Mouse (Mus musculus) ES-Bruce4 (cell line): Measurements from ENCODE around the gene Tor1aip2. TPM values are rescaled to one million over a fixed set of nuclear protein-coding genes. Genes with fewer than 3 reads are reported as not detected.

Source experiments
- H3K27ac ChIP-seq: 2 replicates; pipeline ENCODE4 v1.5.1; 2012; ENCODE audit warnings: low read length, inconsistent platforms; ENCODE audit not compliant: insufficient read depth
- H3K27me3 ChIP-seq: 2 replicates; pipeline ENCODE4 v1.6.1; 2012; ENCODE audit warnings: mild to moderate bottlenecking, low read length, inconsistent platforms; ENCODE audit not compliant: control insufficient read depth, poor library complexity, insufficient read depth, severe bottlenecking
- H3K36me3 ChIP-seq: 2 replicates; pipeline ENCODE4 v1.6.1; 2012; ENCODE audit warnings: inconsistent platforms, mild to moderate bottlenecking, low read length, moderate library complexity; ENCODE audit not compliant: control insufficient read depth, poor library complexity, insufficient read depth, severe bottlenecking
- H3K4me1 ChIP-seq: one replicate; pipeline ENCODE4 v1.8.1; 2011; ENCODE audit warnings: low read length; ENCODE audit not compliant: control insufficient read depth, insufficient read depth
- H3K4me3 ChIP-seq: 2 replicates; pipeline ENCODE4 v1.5.1; 2011; ENCODE audit warnings: low read depth, mild to moderate bottlenecking, low read length
- H3K9ac ChIP-seq: 2 replicates; pipeline ENCODE4 v1.6.1; 2012; ENCODE audit warnings: low read depth, mild to moderate bottlenecking, inconsistent platforms; ENCODE audit not compliant: poor library complexity, severe bottlenecking
- H3K9me3 ChIP-seq: replicated peaks from 2 replicates; pipeline ENCODE4 v1.6.1; 2012; ENCODE audit warnings: mild to moderate bottlenecking, low read length, inconsistent platforms; ENCODE audit not compliant: control insufficient read depth, poor library complexity, insufficient read depth, severe bottlenecking
- CTCF ChIP-seq: IDR thresholded peaks from one replicate; pipeline ENCODE4 v1.8.1; 2011; ENCODE audit warnings: low read depth, low read length
- EP300 ChIP-seq: IDR thresholded peaks from 2 replicates; pipeline ENCODE4 v1.6.1; 2011; ENCODE audit warnings: low read depth, low read length; ENCODE audit not compliant: insufficient read depth
- POLR2A ChIP-seq: IDR thresholded peaks from one replicate; pipeline ENCODE4 v1.8.1; 2011; ENCODE audit warnings: low read length; ENCODE audit not compliant: insufficient read depth
- polyA plus RNA-seq: library from polyadenylated mRNA; stranded (reverse); fragments of >200 nt; gene quantifications from 2 replicates; pipeline ENCODE4 v1.2.4, GENCODE M21; 2011; ENCODE audit warnings: low read depth; ENCODE audit not compliant: missing spikeins, insufficient read depth, insufficient read length

Gene Tor1aip2
- polyA plus RNA-seq, 1 experiment, result 178 TPM

DNA sequence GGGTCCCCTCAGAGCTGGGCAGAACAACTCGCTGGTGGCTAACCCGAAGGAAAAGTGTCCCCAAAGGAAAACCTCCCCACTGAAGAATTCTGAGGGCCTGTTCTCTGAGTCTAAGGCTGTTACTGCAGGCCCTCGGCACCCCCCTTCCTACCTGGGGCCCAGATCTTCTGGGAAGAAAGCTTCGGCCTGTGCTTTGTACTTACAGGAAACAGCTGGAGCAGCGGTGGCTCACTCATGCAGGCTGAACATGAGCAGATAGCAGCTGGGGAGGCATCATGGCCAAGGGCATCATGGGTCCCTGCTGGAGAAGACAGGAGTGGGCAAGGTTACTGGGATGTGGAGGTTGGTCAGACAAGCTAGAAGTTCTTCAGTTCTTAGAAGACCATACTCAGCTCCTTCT is 52.4 kb downstream of the Tor1aip2 start:
- no peaks in the 10 kb centered on the region for H3K27me3 ChIP-seq
- no peaks in the 10 kb centered on the region for H3K9me3 ChIP-seq
- TF ChIP-seq CTCF (no peak), EP300 (no peak), POLR2A (no peak)
- no peak overlapping the region for H3K27ac ChIP-seq
- H3K36me3 ChIP-seq, result no peaks in the 10 kb centered on the region
- no peaks in the 10 kb centered on the region for H3K4me1 ChIP-seq
- no peak overlapping the region for H3K9ac ChIP-seq
- no peak overlapping the region for H3K4me3 ChIP-seq

DNA sequence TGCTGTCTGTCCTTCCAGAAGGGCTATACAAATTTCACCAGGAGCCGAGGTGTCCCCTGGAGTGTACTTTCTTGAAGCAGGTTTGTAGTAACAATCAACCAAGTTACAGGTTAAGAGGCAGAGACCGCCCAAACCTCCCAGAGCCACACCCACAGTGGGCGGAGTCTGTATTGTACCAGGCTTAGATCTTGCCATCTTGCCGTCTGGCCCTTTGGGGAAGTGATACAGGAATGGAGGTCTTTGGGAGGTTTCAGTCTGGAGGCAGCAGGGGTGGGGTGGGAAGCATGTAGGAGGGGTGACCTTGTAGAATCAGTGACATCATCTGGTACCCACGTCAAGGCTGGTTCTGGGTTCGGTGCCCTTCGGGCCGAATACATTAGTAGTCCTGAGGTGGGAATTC is 54.4 kb downstream of the Tor1aip2 start:
- no peaks in the 10 kb centered on the region for H3K4me1 ChIP-seq
- no peaks in the 10 kb centered on the region for H3K9me3 ChIP-seq
- no peak overlapping the region for H3K4me3 ChIP-seq
- no peaks in the 10 kb centered on the region for H3K36me3 ChIP-seq
- no peak overlapping the region for H3K27ac ChIP-seq
- TF ChIP-seq EP300 (no peak), CTCF (no peak), POLR2A (no peak)
- no peak overlapping the region for H3K9ac ChIP-seq
- H3K27me3 ChIP-seq, result no peaks in the 10 kb centered on the region

DNA sequence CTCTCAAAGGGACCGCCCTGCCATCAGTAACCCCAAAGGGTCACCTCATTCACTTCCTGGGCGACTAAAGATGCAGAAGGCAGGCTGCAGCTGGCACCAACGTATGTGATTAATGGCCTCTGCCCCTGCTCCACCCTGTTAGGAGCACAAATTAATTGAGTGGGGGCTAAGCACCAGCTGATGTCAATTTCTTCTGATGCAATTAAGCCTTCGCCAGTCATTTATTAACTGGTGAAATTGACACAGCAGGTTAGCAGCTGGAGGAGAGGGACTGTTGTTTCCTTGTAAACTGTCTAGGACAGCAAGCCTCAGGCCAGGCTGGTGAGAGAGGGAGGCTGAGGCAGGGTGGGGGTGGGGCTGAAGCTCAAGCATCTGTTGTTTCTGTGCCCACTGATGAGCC is 54.8 kb downstream of the Tor1aip2 start:
- Histone ChIP-seq H3K9ac (no peak overlapping the region), H3K4me1 (no peaks in the 10 kb centered on the region), H3K27me3 (no peaks in the 10 kb centered on the region), H3K27ac (no peak overlapping the region), H3K9me3 (no peaks in the 10 kb centered on the region), H3K36me3 (no peaks in the 10 kb centered on the region), H3K4me3 (no peak overlapping the region)
- TF ChIP-seq CTCF, result no peak
- no peak for TF ChIP-seq EP300
- TF ChIP-seq POLR2A, result no peak

DNA sequence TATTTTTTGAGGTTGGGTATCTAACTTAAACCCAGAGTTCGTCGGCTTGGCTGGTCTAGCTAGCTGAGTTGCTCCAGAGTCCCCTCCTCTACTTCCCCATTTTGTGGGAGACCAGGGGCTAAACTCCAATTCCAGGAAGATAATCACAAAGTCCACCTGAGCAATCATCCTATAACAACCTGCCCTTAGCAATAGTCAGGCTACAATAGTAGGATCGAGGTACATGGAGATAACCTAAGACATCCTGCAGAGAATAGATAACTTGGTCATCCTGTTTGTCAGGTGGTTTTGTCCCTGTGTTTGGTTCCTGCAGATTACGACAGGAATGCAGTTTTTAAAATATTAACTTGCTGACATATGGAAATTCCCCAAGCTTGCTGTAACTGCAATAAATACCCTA is 56.6 kb downstream of the Tor1aip2 start:
- H3K36me3 ChIP-seq, result no peaks in the 10 kb centered on the region
- H3K9me3 ChIP-seq, result no peaks in the 10 kb centered on the region
- TF ChIP-seq CTCF (no peak), POLR2A (no peak), EP300 (no peak)
- H3K27ac ChIP-seq, result no peak overlapping the region
- no peaks in the 10 kb centered on the region for H3K27me3 ChIP-seq
- H3K9ac ChIP-seq, result no peak overlapping the region
- H3K4me3 ChIP-seq, result no peak overlapping the region
- no peaks in the 10 kb centered on the region for H3K4me1 ChIP-seq

DNA sequence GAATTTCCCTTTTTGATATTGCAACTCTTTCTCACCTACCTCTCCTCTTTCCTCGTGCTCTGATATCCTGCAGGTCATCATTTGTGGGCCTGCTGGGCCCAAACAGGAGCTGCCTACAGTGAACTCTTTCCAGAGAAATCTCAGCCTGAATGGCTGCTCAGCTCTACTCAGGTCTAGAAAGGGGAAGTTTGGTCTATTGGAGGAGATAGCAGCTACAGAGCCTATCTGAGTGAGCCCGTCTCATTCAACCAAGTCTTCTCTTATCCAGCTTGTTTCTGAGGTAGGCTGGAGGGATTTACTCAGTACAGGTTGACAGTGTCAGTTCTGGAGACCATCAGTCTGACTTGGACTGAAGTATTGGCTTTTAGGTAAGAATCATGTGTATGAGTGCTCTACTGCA is 68.6 kb downstream of the Tor1aip2 start:
- H3K4me3 ChIP-seq, result no peak overlapping the region
- H3K27ac ChIP-seq, result no peak overlapping the region
- no peaks in the 10 kb centered on the region for H3K36me3 ChIP-seq
- no peak overlapping the region for H3K9ac ChIP-seq
- H3K27me3 ChIP-seq, result no peaks in the 10 kb centered on the region
- TF ChIP-seq POLR2A, result no peak
- TF ChIP-seq EP300, result no peak
- TF ChIP-seq CTCF, result no peak
- peaks cover 6% of the 10 kb centered on the region for H3K9me3 ChIP-seq
- H3K4me1 ChIP-seq, result no peaks in the 10 kb centered on the region

DNA sequence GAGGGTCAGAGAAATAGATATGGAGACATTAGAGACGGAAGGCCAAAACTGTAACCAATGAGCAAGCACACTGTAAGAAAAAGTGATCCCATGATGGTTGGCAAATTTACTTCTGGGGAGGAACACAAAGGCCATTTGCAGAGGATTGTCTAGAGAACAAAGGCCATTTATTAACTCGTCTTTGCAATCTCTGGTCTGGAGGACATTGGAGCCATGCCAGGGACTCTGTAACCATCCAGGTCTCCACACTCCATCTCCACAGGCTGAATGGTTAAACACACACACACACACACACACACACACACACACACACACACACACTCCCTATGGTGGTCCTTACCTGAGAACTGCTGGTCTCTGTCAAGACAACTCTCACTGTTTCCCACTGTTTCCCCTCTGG is 70.2 kb downstream of the Tor1aip2 start:
- Histone ChIP-seq H3K9ac (no peak overlapping the region), H3K27me3 (no peaks in the 10 kb centered on the region), H3K9me3 (no peaks in the 10 kb centered on the region; the same call in 1 of the 2 replicates), H3K4me1 (no peaks in the 10 kb centered on the region), H3K4me3 (no peak overlapping the region), H3K27ac (no peak overlapping the region), H3K36me3 (no peaks in the 10 kb centered on the region)
- no peak for TF ChIP-seq POLR2A
- no peak for TF ChIP-seq EP300
- TF ChIP-seq CTCF, result no peak
